Mouse (Mus musculus): Measurements from ENCODE around the gene Gstcd.

The Gstcd gene

DNA sequence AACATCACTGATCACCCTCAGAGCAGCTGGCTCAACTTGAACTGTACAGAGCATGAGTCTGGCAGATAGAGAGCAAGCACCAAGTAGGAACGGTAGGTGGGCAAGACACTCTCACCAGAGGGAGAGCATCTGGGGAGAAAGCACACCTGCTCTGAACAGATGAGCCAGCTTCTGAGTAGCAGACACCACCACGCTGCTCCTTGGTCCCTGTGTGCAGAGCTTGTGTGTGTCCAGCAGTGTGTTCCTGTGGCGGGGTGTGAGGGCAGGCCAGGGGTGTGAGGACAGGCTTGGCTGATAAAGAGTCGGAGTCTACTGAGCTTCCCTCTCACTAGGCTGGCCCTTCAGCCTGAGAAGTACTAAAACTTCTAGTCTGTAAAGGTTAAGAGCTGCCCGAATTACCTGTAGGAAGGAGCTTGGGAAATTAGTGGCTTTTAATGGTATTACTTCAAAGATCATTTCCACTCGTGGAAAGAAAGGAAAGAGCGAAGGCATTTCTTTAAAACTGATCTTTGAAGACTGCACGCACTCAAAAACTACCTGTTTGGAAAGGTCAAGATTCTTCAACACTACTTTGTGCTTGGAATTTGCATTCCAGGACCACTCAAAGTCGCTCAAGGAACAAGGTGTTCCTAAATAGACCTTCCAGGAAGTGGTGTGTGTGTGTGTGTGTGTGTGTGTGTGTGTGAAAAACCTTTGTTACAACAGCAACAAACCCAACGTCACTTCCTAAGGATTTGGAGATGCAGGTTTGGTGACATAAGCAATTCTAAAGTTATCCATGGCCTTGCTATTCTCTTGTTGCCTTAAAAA lies 151.4 kb downstream of the Gstcd start:
- DNase-seq (ENCODE audit: low spot score in 2 of 2) = no peak

DNA sequence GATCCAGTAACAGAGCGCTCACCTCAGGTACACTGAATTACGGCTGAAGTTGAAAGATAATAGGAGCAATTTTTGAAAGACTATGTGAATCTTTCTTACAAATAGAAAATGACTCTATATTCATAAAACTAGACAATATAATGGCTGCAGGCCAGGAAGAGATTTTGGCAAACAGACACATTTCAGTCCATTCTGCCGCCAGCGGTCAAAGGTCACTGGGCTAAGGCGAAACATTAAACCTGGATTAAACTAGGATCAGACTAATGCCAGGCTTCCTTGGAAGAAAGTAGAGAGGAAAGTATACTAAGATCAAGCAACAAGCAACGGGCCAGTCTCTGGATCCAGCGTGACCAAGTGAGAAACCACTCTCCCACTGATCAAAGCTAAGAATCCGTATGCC lies 152.8 kb downstream of the Gstcd start:
- DNase-seq (ENCODE audit: low spot score in 2 of 2) = no peak

DNA sequence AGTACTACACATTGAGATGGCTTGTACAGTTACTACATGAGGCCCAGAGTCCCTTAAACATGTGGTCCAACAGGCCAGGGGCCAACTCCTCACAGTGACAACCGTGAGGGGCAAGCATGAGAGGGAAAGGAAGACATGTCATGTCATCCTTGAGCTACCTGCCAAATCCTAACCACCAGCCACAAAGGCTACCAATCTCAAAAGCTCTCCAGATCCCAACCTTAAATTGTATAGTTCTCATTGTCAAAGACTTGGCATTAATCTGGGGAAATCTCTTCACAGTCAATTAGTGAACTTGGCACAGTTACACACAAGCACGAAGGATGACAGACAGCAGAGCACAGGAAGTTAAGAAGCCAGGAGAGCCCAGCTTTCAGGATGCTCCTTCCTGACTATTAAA lies 157.2 kb downstream of the Gstcd start:
- no peak for DNase-seq (ENCODE audit: low spot score in 2 of 2)
